Mouse (Mus musculus): ENCODE results near the gene Tcaf1.

DNA sequence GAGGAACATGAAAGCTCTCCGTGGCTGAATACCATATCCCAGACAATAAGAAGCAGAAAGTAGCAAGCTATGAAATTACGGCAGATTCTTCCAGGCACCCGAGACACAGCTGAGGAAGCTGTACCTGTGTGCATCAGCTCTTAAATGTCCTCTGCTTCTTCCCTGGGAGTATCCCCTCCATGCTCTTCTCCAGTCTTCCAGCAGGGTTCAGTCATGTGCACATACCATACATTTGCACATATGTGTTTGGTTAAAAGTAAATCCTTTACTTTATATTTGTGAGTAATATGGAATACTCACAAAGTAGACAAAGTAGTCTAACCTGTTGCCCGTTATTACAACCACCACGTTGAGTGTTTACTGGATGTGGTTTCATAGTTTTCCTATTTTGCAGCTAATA, 22.0 kb downstream of the Tcaf1 start:
- TF ChIP-seq CTCF (IDR thresholded peaks at IDR 0.05; ENCODE audit: insufficient read depth, low read length) (no peak), POLR2A (IDR thresholded peaks at IDR 0.05; ENCODE audit: borderline replicate concordance, extremely low read depth, low read depth, low read length) (no peak)
